Mouse (Mus musculus) forebrain, embryonic 14.5 days (tissue): ENCODE measurements around the gene Glyat. TPM values are rescaled to one million over a fixed set of nuclear protein-coding genes. Genes with fewer than 3 reads are reported as not detected.

Source experiments
- polyA plus RNA-seq: library from polyadenylated mRNA; unstranded; fragments of >200 nt; fragmentation: Nextera tagmentation; extraction: Ambion mirVana; gene quantifications from 2 replicates; pipeline ENCODE4 v1.2.1, GENCODE M21; 2014

Gene Glyat
- polyA plus RNA-seq, 1 experiment from 2014 or later: not detected

Other genes with a start within 250 kb of the Glyat start
- not detected in 2 replicates for gene Olfr1440, start 246.0 kb upstream of the Glyat start, polyA plus RNA-seq
- gene Olfr1441, start 215.9 kb upstream of the Glyat start, polyA plus RNA-seq: not detected in 2 replicates
- not detected in 2 replicates for gene Pfpl, start 205.4 kb upstream of the Glyat start, polyA plus RNA-seq
- 0.55 and 0.75 TPM in 2 replicates for gene Mpeg1, start 172.5 kb upstream of the Glyat start, polyA plus RNA-seq
- gene Dtx4, start 131.9 kb upstream of the Glyat start, polyA plus RNA-seq: 15.3 and 18.2 TPM in 2 replicates
- 9.9 and 10.9 TPM in 2 replicates for gene Fam111a, start 87.6 kb upstream of the Glyat start, polyA plus RNA-seq
- not detected in 2 replicates for gene Gm4952, start 33.3 kb upstream of the Glyat start, polyA plus RNA-seq
- not detected in 2 replicates for gene Olfr1442, start 37.1 kb downstream of the Glyat start, polyA plus RNA-seq
- gene Olfr1443, start 44.8 kb downstream of the Glyat start, polyA plus RNA-seq: not detected in 2 replicates
- gene Keg1, start 62.5 kb downstream of the Glyat start, polyA plus RNA-seq: not detected in 2 replicates
- gene Cntf, start 132.3 kb downstream of the Glyat start, polyA plus RNA-seq: 1.2 TPM in 2 replicates
- 7.7 and 8.1 TPM in 2 replicates for gene Zfp91, start 162.8 kb downstream of the Glyat start, polyA plus RNA-seq
- 1.2 and 1.4 TPM in 2 replicates for gene Lpxn, start 162.9 kb downstream of the Glyat start, polyA plus RNA-seq
- gene Gm5244, start 213.4 kb downstream of the Glyat start, polyA plus RNA-seq: not detected in 2 replicates
- not detected in 2 replicates for gene Olfr1444, start 224.0 kb downstream of the Glyat start, polyA plus RNA-seq